Mouse (Mus musculus) embryo, embryonic 11 days (tissue): ENCODE results near the gene Gm28051.

Experiments used
- DNase-seq: peaks from one replicate; pipeline ENCODE4 v3.0.0-alpha.2; 2015

Gm28051 gene

DNA sequence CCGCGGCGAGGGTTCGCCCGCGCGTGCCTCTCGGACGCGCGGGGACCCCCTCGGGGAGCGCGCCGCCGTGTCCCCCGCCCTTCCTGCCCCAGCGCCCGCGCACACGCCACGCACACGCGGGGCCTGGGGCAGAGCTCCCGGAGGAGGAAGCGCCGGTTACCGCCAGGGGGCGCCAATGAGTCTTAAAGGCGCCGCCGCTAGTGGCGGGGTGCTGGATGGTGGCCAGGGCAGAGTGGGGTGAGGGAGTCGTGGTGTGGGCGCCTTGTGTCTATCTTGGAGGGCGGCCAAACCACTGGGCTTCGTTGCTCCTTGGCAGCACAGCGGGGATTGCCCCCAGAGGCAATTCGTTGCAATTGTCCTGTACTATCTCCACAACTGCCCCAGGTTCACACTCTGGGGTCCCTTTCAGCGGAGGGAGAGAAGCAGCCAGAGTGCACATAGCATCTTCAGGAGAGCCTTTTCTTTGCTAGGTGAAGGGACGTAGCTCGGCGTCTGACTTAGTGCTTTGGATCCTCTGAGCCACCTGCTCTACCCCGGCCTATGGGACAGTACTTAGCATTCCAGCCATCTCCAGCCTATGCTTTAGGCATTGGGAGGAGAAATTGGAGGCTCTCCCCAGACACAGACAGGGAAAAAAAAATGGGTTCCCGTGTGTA lies 52.2 kb downstream of the Gm28051 start:
- peak; percentile 90 for DNase-seq

DNA sequence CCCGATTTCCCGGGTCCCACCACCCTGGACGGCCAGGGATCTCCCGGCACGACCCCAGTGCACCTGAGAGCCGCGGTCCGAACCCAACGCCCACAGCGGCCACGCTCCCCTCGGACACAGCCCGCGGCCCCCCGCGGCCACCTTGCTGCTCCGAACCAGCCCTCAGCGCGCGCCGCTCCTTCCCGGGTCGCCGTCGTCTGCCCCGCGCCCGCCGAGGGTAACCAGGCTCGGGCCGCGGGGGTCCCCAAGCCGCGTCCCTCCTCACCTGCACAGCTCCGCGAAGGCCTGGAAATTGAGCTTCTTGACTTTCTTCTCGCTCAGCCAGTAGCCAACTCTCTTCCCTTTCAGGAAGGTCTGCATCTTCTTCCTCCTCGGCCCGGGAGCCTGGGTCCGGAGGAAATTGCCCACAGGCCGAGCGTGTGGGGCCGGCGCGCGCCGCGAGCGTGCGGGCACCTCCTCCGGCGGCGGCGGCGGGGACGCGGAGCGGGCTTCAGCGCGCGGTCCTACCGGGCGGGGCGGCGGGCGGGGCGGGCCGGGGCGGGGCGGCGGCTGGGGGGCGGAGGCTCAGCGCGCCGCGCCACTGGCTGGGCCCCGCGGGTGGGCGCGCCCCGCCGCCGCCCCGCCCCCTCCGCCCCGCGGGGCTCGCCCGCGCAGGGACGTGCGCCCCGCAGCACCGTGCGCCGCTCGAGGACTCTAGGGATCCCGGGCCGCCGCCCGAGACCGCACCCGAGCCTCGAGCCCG lies 52.9 kb downstream of the Gm28051 start, which contains the start of gene Itpk1:
Gene Itpk1 (minus strand): TSS at position 474 of the 742 bp plus-strand sequence.
- DNase-seq, result peak; percentile 83

DNA sequence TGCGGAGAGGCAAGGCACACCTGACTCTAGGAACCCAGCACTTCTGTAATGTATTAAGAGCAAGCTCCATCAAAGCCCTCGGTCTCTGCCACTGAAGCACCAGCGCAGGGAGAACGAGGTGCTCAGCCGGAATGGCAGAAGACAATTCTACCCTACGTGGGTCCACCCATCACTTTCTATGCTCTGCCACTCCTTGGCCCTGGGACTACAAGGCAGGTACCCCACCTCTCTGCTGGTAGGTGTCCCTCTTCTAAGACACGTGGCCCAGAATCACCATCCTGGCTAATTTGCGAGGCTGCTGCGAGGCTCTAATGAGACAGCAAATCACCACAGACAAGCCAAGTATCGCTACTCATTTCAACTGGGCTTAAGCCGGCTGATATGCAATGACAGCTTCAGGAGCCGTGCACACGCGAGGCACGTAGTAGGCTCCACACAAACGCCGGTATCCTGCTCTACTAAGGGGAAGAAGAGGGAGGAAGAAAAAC lies 53.6 kb downstream of the Gm28051 start:
- DNase-seq, result no peak

- no peak for DNase-seq
Measured at GRCm38 (mm10) chr12:102703441-102703840, 54.1 kb downstream of the Gm28051 start.

GRCm38 (mm10) chr12:102703111-102703412 lies 54.5 kb downstream of the Gm28051 start:
- peak; percentile 64 for DNase-seq

DNA sequence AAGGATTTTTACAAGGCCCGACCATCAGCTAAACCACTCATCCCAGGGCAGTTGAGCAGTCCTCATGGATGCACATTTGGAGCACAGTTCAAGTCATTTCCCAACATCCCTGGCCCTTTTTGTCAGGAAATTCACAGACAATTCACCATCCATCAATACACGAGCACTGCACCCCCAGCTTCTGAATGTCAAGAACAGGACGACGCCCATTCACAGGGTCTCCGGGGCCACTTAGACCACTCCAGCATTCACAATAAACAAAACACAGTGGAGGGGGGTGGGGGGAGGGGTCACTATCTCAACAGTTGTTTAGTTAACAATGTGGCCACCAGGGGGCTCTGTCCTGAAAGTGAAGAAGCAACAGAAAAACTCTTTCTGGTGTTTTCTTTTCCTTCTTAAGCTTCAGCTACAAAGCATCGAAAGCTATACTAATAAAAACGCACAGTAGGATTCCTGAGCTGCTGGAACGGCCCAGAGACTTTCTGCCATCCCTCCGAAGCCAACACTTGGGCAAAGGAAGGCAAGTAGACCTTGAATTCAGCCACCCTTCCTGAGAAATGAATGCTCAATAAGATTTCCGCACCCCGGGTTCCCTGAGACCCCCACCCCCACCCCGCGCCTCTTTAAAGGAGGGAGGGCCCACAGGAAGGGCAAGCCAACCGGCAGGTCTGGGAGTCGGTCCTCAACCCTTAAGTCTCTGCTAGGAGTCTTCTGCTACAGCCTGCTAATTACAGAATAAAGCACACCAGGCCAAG lies 55.0 kb downstream of the Gm28051 start:
- DNase-seq, result peak; percentile 94

DNA sequence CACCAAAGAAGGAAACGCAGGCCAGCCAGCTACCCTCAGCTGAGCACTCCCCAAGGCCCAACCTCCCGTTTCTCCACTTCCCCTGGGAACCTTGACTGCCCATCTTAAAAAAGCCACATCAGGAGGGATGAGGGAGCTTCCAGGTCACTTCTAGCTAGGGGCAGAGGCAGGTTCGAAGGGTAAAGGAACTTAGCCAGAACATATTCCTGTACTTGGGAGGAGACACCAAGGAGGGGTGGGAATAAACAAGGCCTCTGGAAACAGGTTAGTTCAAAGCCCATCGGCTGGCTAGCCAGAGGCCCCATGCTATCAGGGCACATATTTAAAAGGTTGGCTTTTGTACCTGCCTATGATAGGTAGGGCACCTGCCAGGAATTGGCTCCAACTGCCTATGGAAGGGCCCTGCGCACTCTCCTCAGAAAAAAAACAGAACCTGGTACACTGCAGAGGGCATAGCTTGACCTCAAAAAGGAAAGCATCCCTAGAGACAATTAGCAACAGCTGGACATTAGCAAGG lies 55.8 kb downstream of the Gm28051 start:
- no peak for DNase-seq

DNA sequence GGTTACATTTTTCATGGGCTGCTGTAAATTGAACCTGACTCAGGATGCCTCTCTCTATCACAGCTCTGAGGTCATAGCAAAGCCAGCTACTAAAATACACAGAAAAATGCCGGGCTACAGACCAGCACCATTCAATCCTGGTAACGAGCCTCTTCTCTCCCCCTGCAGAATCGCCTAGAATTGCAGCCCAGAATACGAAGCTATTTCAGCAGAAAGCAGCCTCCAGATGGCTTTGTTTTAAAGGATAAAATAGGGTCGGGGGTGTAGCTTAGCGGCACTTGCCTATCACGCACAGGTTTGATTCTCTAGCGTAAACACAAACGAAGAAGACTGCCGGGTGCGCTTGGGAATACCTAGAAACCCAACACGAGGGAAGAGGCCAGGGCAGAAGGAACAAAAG lies 57.1 kb downstream of the Gm28051 start:
- no peak for DNase-seq

DNA sequence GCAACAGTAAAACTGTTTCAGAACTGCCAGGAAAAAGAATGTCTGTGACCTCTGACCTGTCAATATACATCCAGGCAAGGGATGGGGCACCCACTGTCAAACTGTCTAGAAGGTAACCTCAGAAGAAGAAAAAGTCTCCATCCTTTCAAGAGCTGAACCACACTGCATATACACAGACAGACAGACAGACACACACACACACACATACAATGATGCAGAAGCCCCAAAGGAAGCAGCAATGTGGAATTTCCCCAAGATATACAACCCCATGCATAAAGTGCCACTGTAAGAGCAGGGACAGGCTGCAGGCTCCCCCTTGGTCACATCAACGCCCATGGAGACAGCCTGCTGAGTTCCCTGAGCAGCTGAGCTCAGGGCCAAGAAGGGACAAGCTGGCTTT lies 58.4 kb downstream of the Gm28051 start:
- DNase-seq, result no peak

GRCm38 (mm10) chr12:102698089-102698684 lies 59.4 kb downstream of the Gm28051 start:
- DNase-seq, result peak; percentile 57

- no peak for DNase-seq
Measured at GRCm38 (mm10) chr12:102697381-102697780, 60.2 kb downstream of the Gm28051 start.

GRCm38 (mm10) chr12:102696635-102697354 lies 60.8 kb downstream of the Gm28051 start:
- no peak for DNase-seq

- no peak for DNase-seq
Measured at GRCm38 (mm10) chr12:102695369-102696239, 62.0 kb downstream of the Gm28051 start.

- DNase-seq, result no peak
Measured at GRCm38 (mm10) chr12:102691761-102692160, 65.8 kb downstream of the Gm28051 start.

DNA sequence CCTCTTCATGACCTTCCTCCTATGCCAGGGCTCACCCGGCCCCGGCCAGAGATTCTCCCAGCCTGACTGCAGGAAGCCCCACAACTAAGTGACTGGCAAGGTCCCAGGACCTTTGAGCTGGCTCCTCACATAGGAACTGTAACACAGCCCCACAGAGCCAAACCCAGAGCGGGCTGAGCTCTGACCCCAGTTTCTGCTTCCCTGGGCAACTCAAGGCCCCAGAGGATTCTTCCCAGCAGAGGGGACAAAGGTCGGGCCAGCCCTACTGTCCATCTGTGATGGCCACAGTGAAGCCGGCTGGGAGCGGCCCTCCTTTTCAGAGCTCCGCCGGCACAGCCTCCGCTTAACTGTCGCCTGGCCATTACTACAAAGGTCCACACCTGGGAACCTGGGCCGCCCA lies 66.4 kb downstream of the Gm28051 start:
- peak; percentile 32 for DNase-seq

DNA sequence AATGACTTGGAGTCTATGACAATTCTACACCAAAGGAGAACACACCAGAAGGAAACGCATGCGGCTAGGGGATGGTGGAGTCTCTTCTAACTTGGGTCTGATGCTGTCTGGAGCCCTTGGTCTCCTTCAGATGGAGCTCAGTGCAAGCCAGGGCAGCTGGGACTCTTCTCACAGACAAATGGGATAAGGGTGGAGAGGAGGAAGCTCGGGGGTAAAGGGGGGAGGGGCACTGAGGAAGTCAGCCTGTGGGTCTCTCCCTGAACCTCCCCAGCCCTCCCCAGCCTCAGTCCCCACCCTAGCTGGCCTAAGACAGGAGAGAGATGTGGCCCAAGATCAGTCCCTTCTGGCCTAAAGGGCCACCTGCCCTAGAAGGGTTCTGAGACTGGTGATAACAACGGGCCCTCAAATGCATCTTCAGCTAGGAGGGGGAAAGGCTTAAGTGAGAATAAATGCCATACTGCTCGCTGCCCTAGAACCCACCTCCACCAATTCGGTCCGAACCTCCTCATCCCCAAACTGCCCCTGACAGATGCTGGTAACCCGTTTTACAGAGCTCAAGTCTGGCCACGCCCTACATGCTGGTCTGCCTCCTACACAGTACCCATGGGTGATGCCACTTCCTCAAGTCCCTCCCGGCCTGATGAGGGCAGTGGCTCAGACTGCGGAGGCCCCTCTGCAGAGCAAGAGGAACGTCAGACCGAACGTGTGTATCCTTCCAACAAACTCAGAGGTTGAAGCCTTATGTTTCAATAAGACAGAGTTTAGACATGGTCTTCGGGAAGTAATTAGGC lies 67.6 kb downstream of the Gm28051 start:
- DNase-seq, result no peak

- no peak for DNase-seq
Measured at GRCm38 (mm10) chr12:102686321-102686720, 71.2 kb downstream of the Gm28051 start.

DNA sequence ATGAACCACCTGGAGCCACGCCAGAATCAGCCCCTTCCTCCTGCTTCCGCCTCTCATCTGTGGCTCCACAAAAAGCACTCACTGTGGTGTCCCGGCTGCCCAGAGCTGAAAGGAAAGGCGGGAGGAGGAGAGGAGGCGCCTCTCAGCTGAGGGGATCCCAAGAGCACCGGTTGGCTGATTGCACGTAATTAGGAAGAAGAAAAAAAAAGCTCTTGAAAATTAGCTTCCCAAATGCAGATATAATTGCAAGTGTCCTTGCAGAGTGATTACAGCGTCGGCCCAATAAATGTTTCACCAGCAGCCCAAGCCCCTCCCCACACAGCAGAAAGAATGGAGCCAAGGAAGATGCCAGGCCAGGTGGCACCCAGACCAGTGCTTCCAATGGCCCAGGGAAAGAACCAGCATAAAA lies 72.0 kb downstream of the Gm28051 start:
- DNase-seq, result no peak

DNA sequence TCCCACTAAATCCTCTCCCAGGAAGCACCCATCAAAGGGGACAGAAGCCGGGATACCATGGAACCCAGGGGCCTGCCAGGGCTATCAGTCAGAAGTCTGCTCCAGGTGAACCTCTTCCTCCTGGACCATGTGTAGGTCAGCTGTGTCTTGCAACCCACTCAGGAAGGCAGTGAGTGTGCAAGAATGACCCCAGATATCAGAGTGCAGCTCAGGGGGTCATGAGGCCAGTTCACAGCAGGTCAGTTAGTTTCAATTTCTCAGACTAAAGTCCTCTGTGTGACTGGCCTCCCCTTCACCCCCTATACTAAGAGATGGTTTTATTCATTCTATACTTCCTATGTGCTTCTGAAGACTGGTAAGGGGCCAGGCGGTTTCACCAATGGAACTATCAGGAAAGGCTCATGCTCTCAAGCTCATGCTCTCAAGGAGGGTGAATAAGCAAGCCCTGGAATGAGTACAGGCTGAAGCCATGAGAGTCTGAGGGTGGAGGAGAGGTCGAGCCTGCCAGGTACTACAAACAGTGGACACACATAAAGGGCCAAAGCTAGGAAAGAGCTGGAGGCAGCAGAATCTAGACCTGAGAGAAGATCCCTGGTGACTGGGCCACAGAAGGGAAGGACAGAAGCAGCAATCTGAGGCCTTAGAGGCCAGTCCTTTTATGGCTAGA lies 72.7 kb downstream of the Gm28051 start:
- DNase-seq, result no peak

- no peak for DNase-seq
Measured at GRCm38 (mm10) chr12:102683979-102684378, 73.6 kb downstream of the Gm28051 start.
